Mouse (Mus musculus) E14TG2a.4 (cell line): ENCODE data around the gene Lrba.

Experiments
- H3K27me3 ChIP-seq: 2 replicates; pipeline ENCODE4 v1.6.1; 2014; ENCODE audit warnings: low read length, control low read depth; ENCODE audit not compliant: insufficient read depth
- H3K36me3 ChIP-seq: 2 replicates; pipeline ENCODE4 v1.6.1; 2014; ENCODE audit warnings: low read length, control low read depth; ENCODE audit not compliant: insufficient read depth
- H3K4me1 ChIP-seq: replicated peaks from 2 replicates; pipeline ENCODE4 v1.6.1; 2014; ENCODE audit warnings: low read depth, low read length, control low read depth
- H3K4me3 ChIP-seq: replicated peaks from 2 replicates; pipeline ENCODE4 v1.5.1; 2014; ENCODE audit warnings: mild to moderate bottlenecking, low read length
- H3K9me3 ChIP-seq: 2 replicates; pipeline ENCODE4 v1.6.1; 2014; ENCODE audit warnings: low read length, control low read depth
- CTCF ChIP-seq: conservative IDR thresholded peaks from 2 replicates; pipeline ENCODE4 v1.5.1; 2014; ENCODE audit warnings: low read length
- NANOG ChIP-seq: IDR thresholded peaks from 2 replicates; pipeline ENCODE4 v1.6.1; 2014; ENCODE audit warnings: borderline replicate concordance, low read length, mixed read lengths
- POU5F1 ChIP-seq: IDR thresholded peaks from 2 replicates; pipeline ENCODE4 v1.6.1; 2014; ENCODE audit warnings: low read length, borderline replicate concordance

Lrba gene

GRCm38 (mm10) chr3:86799041-86799440 lies 574.6 kb downstream of the Lrba start:
- Histone ChIP-seq H3K4me1 (peaks cover 14% of the 10 kb centered on the region), H3K4me3 (no peak overlapping the region), H3K9me3 (no peaks in the 10 kb centered on the region), H3K36me3 (peaks cover 53% of the 10 kb centered on the region), H3K27me3 (no peaks in the 10 kb centered on the region)
- TF ChIP-seq POU5F1 (no peak), NANOG (no peak), CTCF (no peak)

GRCm38 (mm10) chr3:86800841-86801240 lies 576.4 kb downstream of the Lrba start:
- no peaks in the 10 kb centered on the region for H3K9me3 ChIP-seq
- no peaks in the 10 kb centered on the region for H3K27me3 ChIP-seq
- H3K36me3 ChIP-seq: peaks cover 58% of the 10 kb centered on the region
- no peak overlapping the region for H3K4me3 ChIP-seq
- peaks cover 14% of the 10 kb centered on the region for H3K4me1 ChIP-seq
- no peak for TF ChIP-seq POU5F1
- no peak for TF ChIP-seq NANOG

GRCm38 (mm10) chr3:86802825-86803224 lies 578.3 kb downstream of the Lrba start:
- H3K36me3 ChIP-seq: peaks cover 51% of the 10 kb centered on the region
- no peak overlapping the region for H3K4me3 ChIP-seq
- TF ChIP-seq POU5F1 (no peak), CTCF (no peak), NANOG (no peak)
- no peaks in the 10 kb centered on the region for H3K27me3 ChIP-seq
- H3K4me1 ChIP-seq: peaks cover 15% of the 10 kb centered on the region
- H3K9me3 ChIP-seq: no peaks in the 10 kb centered on the region

- Histone ChIP-seq H3K4me3 (no peak overlapping the region), H3K4me1 (peaks cover 24% of the 10 kb centered on the region), H3K36me3 (peaks cover 40% of the 10 kb centered on the region), H3K9me3 (no peaks in the 10 kb centered on the region), H3K27me3 (no peaks in the 10 kb centered on the region)
- no peak for TF ChIP-seq POU5F1
- no peak for TF ChIP-seq CTCF
- no peak for TF ChIP-seq NANOG
Observed at GRCm38 (mm10) chr3:86804265-86804664, 579.8 kb downstream of the Lrba start.

GRCm38 (mm10) chr3:86806834-86807233 lies 582.4 kb downstream of the Lrba start:
- H3K27me3 ChIP-seq: no peaks in the 10 kb centered on the region
- peaks cover 17% of the 10 kb centered on the region for H3K4me1 ChIP-seq
- no peak for TF ChIP-seq CTCF
- TF ChIP-seq NANOG: no peak
- no peak for TF ChIP-seq POU5F1
- no peaks in the 10 kb centered on the region for H3K9me3 ChIP-seq
- H3K36me3 ChIP-seq: peaks cover 32% of the 10 kb centered on the region
- H3K4me3 ChIP-seq: no peak overlapping the region

- peaks cover 27% of the 10 kb centered on the region for H3K36me3 ChIP-seq
- no peak overlapping the region for H3K4me3 ChIP-seq
- H3K4me1 ChIP-seq: peaks cover 19% of the 10 kb centered on the region
- H3K9me3 ChIP-seq: no peaks in the 10 kb centered on the region
- H3K27me3 ChIP-seq: no peaks in the 10 kb centered on the region
- TF ChIP-seq NANOG (no peak), CTCF (peak; percentile 85), POU5F1 (0 out of 2 replicates have a peak, but pooled peaks have one; percentile 16)
Observed at GRCm38 (mm10) chr3:86807750-86808467, 583.4 kb downstream of the Lrba start.

GRCm38 (mm10) chr3:86809199-86809598 lies 584.7 kb downstream of the Lrba start:
- TF ChIP-seq NANOG: no peak
- TF ChIP-seq CTCF: no peak
- no peak for TF ChIP-seq POU5F1
- Histone ChIP-seq H3K9me3 (no peaks in the 10 kb centered on the region), H3K27me3 (no peaks in the 10 kb centered on the region), H3K4me1 (peaks cover 17% of the 10 kb centered on the region), H3K4me3 (no peak overlapping the region), H3K36me3 (peaks cover 23% of the 10 kb centered on the region)

GRCm38 (mm10) chr3:86809646-86810045 lies 585.2 kb downstream of the Lrba start:
- Histone ChIP-seq H3K4me3 (no peak overlapping the region), H3K4me1 (peaks cover 17% of the 10 kb centered on the region), H3K27me3 (no peaks in the 10 kb centered on the region), H3K9me3 (no peaks in the 10 kb centered on the region), H3K36me3 (peaks cover 23% of the 10 kb centered on the region)
- TF ChIP-seq NANOG (no peak), POU5F1 (no peak), CTCF (no peak)

- Histone ChIP-seq H3K27me3 (no peaks in the 10 kb centered on the region), H3K36me3 (peaks cover 19% of the 10 kb centered on the region), H3K9me3 (no peaks in the 10 kb centered on the region), H3K4me1 (peaks cover 21% of the 10 kb centered on the region), H3K4me3 (no peak overlapping the region)
- TF ChIP-seq POU5F1 (no peak), NANOG (no peak), CTCF (no peak)
Observed at GRCm38 (mm10) chr3:86810908-86811307, 586.4 kb downstream of the Lrba start.
